Mouse (Mus musculus): ENCODE data around the gene Prss53. TPM values are rescaled to one million over a fixed set of nuclear protein-coding genes. Genes with fewer than 3 reads are reported as not detected.
A peak's percentile ranks its signal among the peaks of the same experiment; 100 is the strongest.

The Prss53 gene
- polyA plus RNA-seq, 1 experiment from 2014 or later, result 1.5 TPM

DNA sequence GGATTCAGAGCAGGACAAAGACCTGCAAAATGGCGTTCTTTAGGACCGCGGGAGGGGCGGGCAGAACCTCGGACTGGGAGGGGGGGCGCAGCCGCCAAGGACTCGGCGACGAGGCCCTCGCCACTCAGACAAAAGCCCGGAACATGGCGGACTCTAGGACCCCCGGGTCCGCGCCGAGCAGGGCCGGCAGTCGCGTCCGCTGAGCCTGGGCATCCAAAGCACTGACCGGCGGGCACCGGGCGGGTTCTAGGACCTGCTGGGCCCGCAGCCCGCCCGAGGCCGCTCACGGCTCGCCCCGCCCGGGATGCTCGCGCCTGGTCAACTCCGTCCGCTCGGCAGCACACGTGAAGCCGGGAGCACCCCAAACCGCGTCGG, 15.2 kb downstream of the Prss53 start:
- WGBS, result under 1% methylated on average over 43 of the region's 43 CpGs
- Histone ChIP-seq H3K4me2 (peak overlapping the region; percentile 95), H3K27ac (replicated peaks) (peak overlapping the region; percentile 99), H3K4me1 (peaks cover 31% of the 10 kb centered on the region), H3K36me3 (peaks cover 54% of the 10 kb centered on the region), H3K9ac (peak overlapping the region; percentile 98), H3K9me3 (no peaks in the 10 kb centered on the region), H3K4me3 (peak overlapping the region; percentile 97), H3K27me3 (replicated peaks) (no peaks in the 10 kb centered on the region)
- peak; percentile 86 for ATAC-seq (ENCODE audit: extremely low read depth, insufficient number of reproducible peaks, low FRiP score, low TSS enrichment)

DNA sequence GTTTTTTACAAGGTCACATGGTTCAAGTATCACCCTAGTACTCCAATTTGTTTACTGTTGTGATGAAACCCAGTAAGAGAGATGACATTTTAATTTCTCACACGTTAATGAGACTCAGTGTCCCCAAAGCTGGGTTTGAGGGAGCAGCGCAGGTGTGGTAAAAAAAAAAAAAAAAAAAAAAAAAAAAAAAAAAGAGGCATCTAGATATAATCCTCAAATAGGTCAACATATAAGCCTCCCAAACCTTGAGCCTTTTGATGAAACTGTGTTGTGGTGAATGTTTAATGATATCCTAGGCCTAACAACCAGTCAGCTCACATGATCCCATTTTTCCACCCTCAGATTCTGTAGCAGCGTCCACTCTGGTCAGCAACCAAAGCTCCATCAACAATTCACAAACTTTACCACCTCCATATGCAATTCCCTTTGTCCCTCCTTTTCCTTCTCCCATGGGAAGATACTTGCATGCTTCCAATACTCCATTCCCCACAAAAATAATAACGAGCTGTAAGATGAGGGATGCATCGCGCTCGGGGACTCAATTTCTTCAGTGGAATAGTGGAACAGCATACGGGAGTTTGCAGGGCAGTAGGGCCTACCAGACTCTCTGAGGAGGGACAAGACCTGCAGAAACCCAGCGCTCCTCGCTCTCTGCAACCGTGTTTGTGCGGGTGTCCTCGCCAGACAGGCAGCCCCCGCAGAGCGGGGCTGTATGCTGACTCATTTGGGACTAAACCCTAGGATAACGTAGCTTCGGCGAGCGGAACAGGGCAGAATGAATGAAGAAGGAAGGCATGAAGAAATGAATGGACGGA, 15.8 kb downstream of the Prss53 start:
- Histone ChIP-seq H3K4me1 (peaks cover 31% of the 10 kb centered on the region), H3K9ac (peak overlapping the region; percentile 98), H3K4me2 (peak overlapping the region; percentile 95), H3K9me3 (no peaks in the 10 kb centered on the region), H3K36me3 (peaks cover 53% of the 10 kb centered on the region), H3K4me3 (peak overlapping the region; percentile 97), H3K27ac (replicated peaks) (peak overlapping the region; percentile 99), H3K27me3 (replicated peaks) (no peaks in the 10 kb centered on the region)
- WGBS, result 5% methylated on average over 20 of the region's 20 CpGs
- no peak for ATAC-seq (ENCODE audit: extremely low read depth, insufficient number of reproducible peaks, low FRiP score, low TSS enrichment)

DNA sequence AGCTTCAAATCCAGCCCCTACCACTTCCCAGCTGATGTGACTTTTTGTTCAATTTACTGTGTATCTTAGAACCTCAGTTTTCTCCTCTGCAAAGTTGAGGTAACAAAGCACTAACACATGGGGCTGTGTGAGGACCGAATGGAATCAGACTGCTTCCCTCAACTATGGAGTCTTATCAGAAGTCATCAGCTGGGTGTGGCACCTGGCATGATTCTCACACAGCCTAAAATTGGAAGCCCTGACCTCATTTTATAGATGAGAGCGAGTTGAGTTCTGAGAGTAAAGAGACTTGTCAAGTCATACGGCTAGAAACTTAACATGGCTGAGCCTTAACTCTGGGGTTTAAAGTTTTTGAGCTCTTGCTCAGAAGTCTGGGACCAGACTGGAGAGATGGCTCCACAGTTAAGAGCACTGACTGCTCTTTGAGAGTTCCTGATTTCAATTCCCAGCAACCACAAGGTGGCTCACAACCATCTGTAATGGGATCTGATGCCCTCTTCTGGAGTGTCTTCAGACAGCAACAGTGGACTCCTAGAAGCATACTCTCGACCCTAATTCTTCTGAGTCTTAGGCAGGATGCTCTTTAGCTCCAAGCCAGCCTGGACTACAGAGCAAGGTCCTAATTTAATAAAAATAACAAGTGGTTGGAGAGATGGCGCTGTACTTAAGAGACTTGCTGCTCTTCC, 20.5 kb downstream of the Prss53 start:
- H3K27ac ChIP-seq (replicated peaks), result no peak overlapping the region
- no peaks in the 10 kb centered on the region for H3K27me3 ChIP-seq (replicated peaks)
- no peak overlapping the region for H3K4me3 ChIP-seq
- 76% methylated on average over 5 of the region's 5 CpGs for WGBS
- H3K36me3 ChIP-seq, result peaks cover 61% of the 10 kb centered on the region
- H3K4me2 ChIP-seq, result no peak overlapping the region
- H3K9me3 ChIP-seq, result no peaks in the 10 kb centered on the region
- no peak overlapping the region for H3K9ac ChIP-seq
- no peak for ATAC-seq (ENCODE audit: extremely low read depth, insufficient number of reproducible peaks, low FRiP score, low TSS enrichment)
- peaks cover 30% of the 10 kb centered on the region for H3K4me1 ChIP-seq

DNA sequence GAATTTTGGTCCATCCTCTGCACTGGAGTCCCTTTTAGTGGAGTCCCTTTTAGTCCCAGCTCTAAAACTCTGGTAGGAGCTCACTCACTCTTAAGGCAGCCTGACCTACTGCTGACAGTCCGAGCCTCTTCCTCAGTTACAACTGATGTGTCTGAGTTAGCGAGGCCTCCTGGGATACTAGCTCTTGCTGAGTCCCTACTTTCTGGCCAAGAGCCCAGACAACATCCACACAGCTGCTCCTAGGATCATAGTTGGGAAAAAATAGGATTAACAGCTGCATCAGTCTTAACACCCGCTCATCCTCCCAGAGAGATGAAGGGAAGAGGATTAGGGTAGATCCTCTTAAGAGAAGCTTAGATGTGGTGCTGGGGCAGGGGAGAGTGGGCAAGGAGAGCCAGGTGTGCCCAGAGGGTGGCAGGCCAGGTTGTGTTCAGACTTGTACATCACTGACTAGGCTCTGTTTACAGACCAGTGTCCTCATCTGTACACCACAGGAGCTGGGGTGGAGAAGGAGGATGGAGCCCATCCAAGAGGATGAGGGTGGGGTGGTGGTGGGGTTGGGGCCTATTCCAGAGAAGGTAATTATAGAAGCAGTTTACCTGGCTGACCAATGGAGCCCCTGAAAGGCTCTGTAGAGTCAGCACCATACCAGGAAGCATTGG, 21.5 kb downstream of the Prss53 start:
- no peak for ATAC-seq (ENCODE audit: extremely low read depth, insufficient number of reproducible peaks, low FRiP score, low TSS enrichment)
- no peak overlapping the region for H3K9ac ChIP-seq
- H3K4me2 ChIP-seq, result no peak overlapping the region
- H3K4me3 ChIP-seq, result no peak overlapping the region
- 63% methylated on average over 3 of the region's 3 CpGs for WGBS
- H3K4me1 ChIP-seq, result peaks cover 22% of the 10 kb centered on the region
- H3K27ac ChIP-seq (replicated peaks), result no peak overlapping the region
- no peaks in the 10 kb centered on the region for H3K9me3 ChIP-seq
- H3K36me3 ChIP-seq, result peaks cover 71% of the 10 kb centered on the region
- H3K27me3 ChIP-seq (replicated peaks), result no peaks in the 10 kb centered on the region

DNA sequence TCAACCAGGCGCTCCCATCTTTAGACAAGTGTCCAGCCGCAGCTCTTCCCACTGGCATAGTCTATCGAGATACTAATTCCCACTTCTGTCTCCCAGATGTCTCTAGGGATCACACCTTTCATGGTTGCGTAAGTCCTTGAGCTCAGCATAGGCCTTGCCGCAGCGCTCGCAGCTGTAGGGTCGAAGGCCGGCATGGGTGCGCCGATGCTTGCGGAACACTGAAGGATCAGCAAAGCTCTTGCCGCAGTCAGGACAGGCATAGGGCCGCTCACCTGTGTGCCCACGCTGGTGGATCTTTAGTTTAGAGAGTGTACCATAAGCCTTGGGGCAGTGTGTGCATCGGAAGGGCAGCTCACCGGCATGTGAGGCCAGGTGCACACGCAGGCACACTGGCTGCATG, 23.1 kb downstream of the Prss53 start:
- Histone ChIP-seq H3K9me3 (no peaks in the 10 kb centered on the region), H3K27me3 (replicated peaks) (no peaks in the 10 kb centered on the region), H3K36me3 (peaks cover 64% of the 10 kb centered on the region), H3K9ac (no peak overlapping the region), H3K4me1 (peaks cover 8% of the 10 kb centered on the region; the same call in 1 of the 2 replicates), H3K4me3 (no peak overlapping the region), H3K27ac (replicated peaks) (no peak overlapping the region), H3K4me2 (no peak overlapping the region)
- WGBS, result 95% methylated on average over 18 of the region's 18 CpGs
- ATAC-seq (ENCODE audit: extremely low read depth, insufficient number of reproducible peaks, low FRiP score, low TSS enrichment), result no peak

DNA sequence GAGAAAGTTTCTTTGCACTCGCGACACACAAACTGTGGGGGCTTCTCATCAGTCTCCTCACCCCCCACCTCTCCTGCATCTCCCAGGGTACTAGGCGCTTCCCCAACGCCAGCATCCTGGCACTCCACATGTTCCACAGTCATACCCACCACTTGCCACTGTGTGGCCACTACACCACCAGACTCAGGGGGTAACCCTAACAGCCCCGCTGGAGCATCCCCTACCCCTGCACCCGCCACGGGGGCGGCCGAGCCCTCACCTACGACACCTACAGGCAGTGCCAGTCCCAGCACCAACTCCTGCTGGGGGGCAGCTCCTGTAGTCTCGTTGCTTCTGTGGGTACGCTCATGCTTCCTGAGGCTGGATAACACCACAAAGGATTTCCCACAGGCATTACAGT, 24.3 kb downstream of the Prss53 start:
- no peak overlapping the region for H3K9ac ChIP-seq
- no peak overlapping the region for H3K4me3 ChIP-seq
- 92% methylated on average over 12 of the region's 12 CpGs for WGBS
- no peak overlapping the region for H3K4me2 ChIP-seq
- ATAC-seq (ENCODE audit: extremely low read depth, insufficient number of reproducible peaks, low FRiP score, low TSS enrichment), result no peak
- peaks cover 56% of the 10 kb centered on the region for H3K36me3 ChIP-seq
- no peak overlapping the region for H3K27ac ChIP-seq (replicated peaks)
- H3K9me3 ChIP-seq, result no peaks in the 10 kb centered on the region
- peaks cover 8% of the 10 kb centered on the region; the same call in 1 of the 2 replicates for H3K4me1 ChIP-seq
- H3K27me3 ChIP-seq (replicated peaks), result no peaks in the 10 kb centered on the region

DNA sequence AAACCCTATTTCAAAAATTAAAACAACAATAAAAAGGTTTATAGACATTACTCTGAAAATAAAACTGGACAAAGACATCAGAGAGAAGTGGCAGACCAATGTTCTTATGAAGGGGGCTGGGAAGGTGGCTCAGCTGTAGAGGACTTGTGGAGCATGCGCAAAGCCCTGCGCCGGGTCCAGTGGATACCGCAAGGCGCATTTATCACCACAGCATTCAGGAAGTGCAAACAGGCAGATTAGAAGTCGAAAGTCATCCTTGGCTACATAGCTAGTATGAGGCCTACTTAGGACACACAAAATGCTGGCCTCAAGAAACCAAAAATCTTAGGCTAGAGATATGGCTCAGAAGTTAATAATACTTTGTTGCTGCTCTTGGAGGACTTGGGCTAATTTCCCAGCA, 32.5 kb downstream of the Prss53 start:
- Histone ChIP-seq H3K4me2 (no peak overlapping the region), H3K36me3 (no peaks in the 10 kb centered on the region), H3K27ac (replicated peaks) (no peak overlapping the region), H3K9ac (no peak overlapping the region), H3K4me3 (no peak overlapping the region), H3K27me3 (replicated peaks) (no peaks in the 10 kb centered on the region), H3K4me1 (no peaks in the 10 kb centered on the region), H3K9me3 (no peaks in the 10 kb centered on the region)
- 75% methylated on average over 6 of the region's 6 CpGs for WGBS
- no peak for ATAC-seq (ENCODE audit: extremely low read depth, insufficient number of reproducible peaks, low FRiP score, low TSS enrichment)

DNA sequence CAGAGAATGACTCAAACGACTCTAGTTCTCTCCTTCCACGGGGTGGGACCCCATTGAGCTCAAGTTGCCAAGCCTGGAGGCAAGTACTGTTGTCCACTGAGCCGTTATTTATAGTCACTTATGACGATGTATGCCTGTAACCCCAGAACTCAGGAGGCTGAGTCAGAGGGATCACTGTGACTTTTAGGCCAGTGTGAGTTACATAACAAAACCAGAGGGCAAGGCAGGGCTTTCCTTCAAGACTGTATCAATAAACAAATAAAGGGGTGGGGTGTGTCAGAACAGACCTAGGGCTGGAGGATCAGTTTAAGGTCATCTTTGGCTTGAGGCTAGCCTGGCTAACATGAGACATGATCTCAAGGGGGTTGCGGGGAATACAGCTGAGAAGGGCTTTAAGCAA, 39.9 kb downstream of the Prss53 start:
- Histone ChIP-seq H3K9me3 (no peaks in the 10 kb centered on the region), H3K36me3 (peaks cover 31% of the 10 kb centered on the region), H3K9ac (no peak overlapping the region), H3K4me2 (no peak overlapping the region), H3K27ac (replicated peaks) (no peak overlapping the region), H3K27me3 (replicated peaks) (no peaks in the 10 kb centered on the region), H3K4me3 (no peak overlapping the region), H3K4me1 (peaks cover 7% of the 10 kb centered on the region)
- ATAC-seq (ENCODE audit: extremely low read depth, insufficient number of reproducible peaks, low FRiP score, low TSS enrichment), result no peak
- 63% methylated on average over 5 of the region's 5 CpGs for WGBS

DNA sequence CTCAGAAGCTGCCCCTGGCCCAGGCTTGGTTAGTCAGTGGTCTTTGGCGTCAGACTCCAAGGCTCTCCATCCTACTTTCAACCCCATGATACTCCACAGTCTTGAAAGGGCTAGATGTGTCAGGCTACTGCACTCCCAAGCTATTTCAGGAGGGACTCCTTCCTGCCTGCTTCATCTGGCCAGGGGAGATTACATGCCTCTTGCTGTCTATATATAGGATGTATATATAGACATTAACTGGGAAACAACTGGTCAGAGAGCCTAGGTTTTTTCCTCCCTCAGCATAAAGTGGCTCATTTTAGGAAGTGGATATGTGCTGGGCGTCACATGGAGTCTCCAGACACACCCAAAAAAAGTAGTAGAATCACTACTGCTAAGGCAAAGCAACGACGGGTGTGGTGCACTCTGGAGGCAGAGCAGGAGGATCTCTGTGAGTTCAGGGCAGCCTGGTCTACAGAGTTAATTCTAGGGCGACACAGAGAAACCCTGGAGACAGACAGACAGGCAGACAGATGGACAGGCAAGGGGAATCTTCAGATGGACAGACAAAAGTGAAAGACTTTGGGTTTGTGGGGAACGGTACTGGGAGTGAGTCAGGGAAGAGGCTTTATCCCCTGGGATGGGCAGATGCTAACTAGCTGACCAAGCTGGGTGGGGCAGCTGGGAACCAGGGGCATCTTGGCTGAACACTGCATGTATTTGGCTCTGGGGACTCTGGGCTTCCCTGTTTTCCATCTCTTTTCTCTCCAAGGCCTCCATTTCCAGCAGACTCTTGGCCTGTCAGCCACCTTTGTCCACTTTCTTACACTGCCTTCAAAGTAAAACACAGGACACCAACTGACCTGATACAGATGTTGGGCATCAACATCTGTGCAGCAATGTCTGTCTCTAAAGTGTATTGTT, 40.5 kb downstream of the Prss53 start:
- H3K27ac ChIP-seq (replicated peaks), result no peak overlapping the region
- no peaks in the 10 kb centered on the region for H3K9me3 ChIP-seq
- H3K4me1 ChIP-seq, result peaks cover 7% of the 10 kb centered on the region
- peaks cover 38% of the 10 kb centered on the region for H3K36me3 ChIP-seq
- no peak for ATAC-seq (ENCODE audit: extremely low read depth, insufficient number of reproducible peaks, low FRiP score, low TSS enrichment)
- no peaks in the 10 kb centered on the region for H3K27me3 ChIP-seq (replicated peaks)
- no peak overlapping the region for H3K4me2 ChIP-seq
- H3K4me3 ChIP-seq, result no peak overlapping the region
- H3K9ac ChIP-seq, result no peak overlapping the region
- WGBS, result 64% methylated on average over 6 of the region's 6 CpGs

DNA sequence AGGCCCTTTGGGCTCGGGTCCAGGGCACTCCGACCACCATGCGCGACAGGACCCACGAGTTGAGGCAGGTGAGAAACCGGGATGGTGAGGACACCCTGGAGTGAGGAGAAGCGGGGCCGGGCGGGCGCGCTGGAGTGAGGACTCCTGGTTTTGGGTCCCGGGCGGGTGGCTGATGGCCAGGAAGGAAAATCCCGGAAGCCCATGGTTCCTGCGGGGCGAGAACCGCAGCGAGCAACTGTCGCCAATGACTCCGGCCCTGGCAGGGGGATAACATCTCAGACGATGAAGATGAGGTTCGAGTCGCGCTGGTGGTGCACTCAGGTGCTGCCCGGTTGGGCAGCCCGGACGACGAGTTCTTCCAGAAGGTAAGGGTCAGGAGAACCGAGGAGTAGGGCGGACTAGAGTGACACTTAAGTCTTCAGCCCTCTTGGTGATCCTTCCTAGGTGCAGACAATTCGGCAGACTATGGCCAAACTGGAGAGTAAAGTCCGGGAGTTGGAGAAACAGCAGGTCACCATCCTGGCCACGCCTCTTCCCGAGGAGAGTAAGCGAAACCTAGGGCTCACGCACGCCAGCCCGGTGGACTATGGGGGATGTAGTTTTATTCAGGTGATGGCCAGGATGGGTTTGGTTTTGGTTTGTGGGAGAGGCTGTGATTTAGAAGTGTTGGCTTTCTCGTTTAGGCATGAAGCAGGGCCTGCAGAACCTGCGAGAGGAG, 48.6 kb downstream of the Prss53 start:
- under 1% methylated on average over 40 of the region's 40 CpGs for WGBS
- H3K27ac ChIP-seq (replicated peaks), result peak overlapping the region; percentile 97
- H3K4me2 ChIP-seq, result peak overlapping the region; percentile 91
- H3K4me1 ChIP-seq, result peaks cover 15% of the 10 kb centered on the region
- no peaks in the 10 kb centered on the region for H3K9me3 ChIP-seq
- peak overlapping the region; percentile 97 for H3K9ac ChIP-seq
- peak; percentile 45; the same call in 1 of the 2 replicates for ATAC-seq (ENCODE audit: extremely low read depth, insufficient number of reproducible peaks, low FRiP score, low TSS enrichment)
- peaks cover 38% of the 10 kb centered on the region for H3K36me3 ChIP-seq
- H3K27me3 ChIP-seq (replicated peaks), result no peaks in the 10 kb centered on the region
- H3K4me3 ChIP-seq, result peak overlapping the region; percentile 75
